Mouse (Mus musculus): ENCODE results near the gene Fbxo21. TPM values are rescaled to one million over a fixed set of nuclear protein-coding genes. Genes with fewer than 3 reads are reported as not detected.

Gene Fbxo21
- polyA plus RNA-seq, 1 experiment = 90.4 TPM

DNA sequence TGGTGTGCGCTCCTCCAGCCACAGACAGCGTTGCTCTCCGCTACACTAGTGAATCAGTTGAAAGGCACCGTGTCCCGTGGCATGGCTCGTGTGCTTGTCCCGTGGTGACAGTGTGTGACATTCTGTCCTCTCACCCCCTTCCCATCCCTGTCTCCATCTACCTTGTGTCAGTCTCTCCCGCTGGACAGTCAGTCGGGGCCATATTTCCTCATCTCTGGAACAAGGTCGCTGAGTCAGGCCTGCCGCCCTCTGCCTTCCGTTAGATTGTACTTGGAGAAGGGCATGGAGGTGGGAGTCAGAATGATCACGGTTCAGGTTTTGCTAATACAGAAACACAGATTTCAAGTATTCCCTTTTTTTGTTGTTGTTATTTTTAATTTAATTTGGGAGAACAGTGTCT is 31.8 kb downstream of the Fbxo21 start:
- peaks cover 4% of the 10 kb centered on the region; the same call in 1 of the 2 replicates for H3K4me1 ChIP-seq (ENCODE audit: control insufficient read depth, insufficient read depth, low read length)
- H3K4me3 ChIP-seq (ENCODE audit: insufficient read depth, low read length) = no peak overlapping the region
- TF ChIP-seq CTCF (IDR thresholded peaks at IDR 0.05; ENCODE audit: extremely low read depth, insufficient read depth, low read length) (no peak), POLR2A (IDR thresholded peaks at IDR 0.05; ENCODE audit: extremely low read depth, insufficient read depth, low read length) (no peak)
- H3K27ac ChIP-seq (ENCODE audit: insufficient read depth, low read length) = no peak overlapping the region

DNA sequence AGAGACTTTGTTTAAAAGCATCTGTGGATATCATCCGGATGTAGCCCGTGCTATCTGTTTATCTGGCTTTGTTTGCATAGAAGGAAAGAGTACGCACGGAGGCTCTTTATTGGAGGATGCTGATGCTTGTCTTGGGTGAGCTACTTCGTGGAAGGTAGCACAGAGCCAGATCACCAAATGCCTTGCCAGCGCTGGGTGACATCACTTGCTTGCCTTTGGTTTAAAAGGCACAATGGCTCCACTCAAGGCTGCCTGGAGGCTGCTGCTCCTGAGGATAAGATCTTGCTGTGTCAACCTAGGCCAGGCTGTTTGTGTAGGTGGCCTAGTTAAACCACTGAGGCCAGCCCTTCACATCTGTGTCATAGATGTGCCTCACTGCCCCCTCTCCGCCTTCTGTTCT is 34.3 kb downstream of the Fbxo21 start:
- no peak for TF ChIP-seq POLR2A (IDR thresholded peaks at IDR 0.05; ENCODE audit: extremely low read depth, insufficient read depth, low read length)
- no peak for TF ChIP-seq CTCF (IDR thresholded peaks at IDR 0.05; ENCODE audit: extremely low read depth, insufficient read depth, low read length)
- Histone ChIP-seq H3K4me3 (ENCODE audit: insufficient read depth, low read length) (no peak overlapping the region), H3K27ac (ENCODE audit: insufficient read depth, low read length) (no peak overlapping the region), H3K4me1 (ENCODE audit: control insufficient read depth, insufficient read depth, low read length) (peaks cover 4% of the 10 kb centered on the region; the same call in 1 of the 2 replicates)

DNA sequence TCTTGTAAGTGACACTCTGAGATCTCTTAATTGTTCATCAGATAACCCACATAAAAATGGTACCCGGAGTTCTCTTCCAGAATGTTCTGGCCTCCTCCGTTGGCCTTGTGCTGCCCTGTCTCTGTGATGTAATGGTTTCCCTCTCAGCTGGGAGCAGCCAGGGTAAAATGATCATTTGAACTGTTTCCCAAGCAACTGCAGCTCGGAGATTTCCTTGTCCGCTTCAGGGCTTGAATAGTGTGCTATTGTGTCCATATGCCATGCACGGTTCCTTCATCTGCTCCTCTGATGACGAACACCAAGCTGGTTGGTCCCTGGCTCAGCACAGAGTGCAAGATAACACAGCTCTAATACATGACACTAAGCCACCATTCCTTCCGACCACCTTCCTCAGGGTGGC is 35.3 kb downstream of the Fbxo21 start:
- Histone ChIP-seq H3K4me1 (ENCODE audit: control insufficient read depth, insufficient read depth, low read length) (peaks cover 4% of the 10 kb centered on the region; the same call in 1 of the 2 replicates), H3K27ac (ENCODE audit: insufficient read depth, low read length) (no peak overlapping the region), H3K4me3 (ENCODE audit: insufficient read depth, low read length) (no peak overlapping the region)
- no peak for TF ChIP-seq POLR2A (IDR thresholded peaks at IDR 0.05; ENCODE audit: extremely low read depth, insufficient read depth, low read length)
- TF ChIP-seq CTCF (IDR thresholded peaks at IDR 0.05; ENCODE audit: extremely low read depth, insufficient read depth, low read length) = no peak

DNA sequence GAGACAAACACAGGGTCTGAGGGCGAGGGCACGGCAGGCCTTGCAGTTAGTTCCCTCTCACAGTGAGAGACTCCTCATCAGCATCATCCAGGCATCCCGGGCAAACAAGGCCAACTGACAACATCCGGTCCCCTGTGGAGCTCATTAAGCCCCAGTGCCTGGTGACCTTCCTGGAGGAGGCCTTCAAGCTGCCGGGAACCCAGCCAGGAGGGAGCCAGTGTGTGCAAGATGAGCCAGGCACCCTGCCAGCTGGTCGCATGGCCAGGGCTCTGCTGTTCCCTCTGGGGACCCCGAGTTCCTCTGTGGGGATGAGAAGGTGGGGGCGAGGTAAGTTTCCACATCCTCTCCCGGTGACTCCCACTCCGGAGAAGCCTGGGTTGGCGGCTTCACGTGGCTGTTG is 38.5 kb downstream of the Fbxo21 start:
- Histone ChIP-seq H3K4me3 (ENCODE audit: insufficient read depth, low read length) (no peak overlapping the region), H3K27ac (ENCODE audit: insufficient read depth, low read length) (no peak overlapping the region), H3K4me1 (ENCODE audit: control insufficient read depth, insufficient read depth, low read length) (peaks cover 4% of the 10 kb centered on the region; the same call in 1 of the 2 replicates)
- TF ChIP-seq CTCF (IDR thresholded peaks at IDR 0.05; ENCODE audit: extremely low read depth, insufficient read depth, low read length) = no peak
- no peak for TF ChIP-seq POLR2A (IDR thresholded peaks at IDR 0.05; ENCODE audit: extremely low read depth, insufficient read depth, low read length)

DNA sequence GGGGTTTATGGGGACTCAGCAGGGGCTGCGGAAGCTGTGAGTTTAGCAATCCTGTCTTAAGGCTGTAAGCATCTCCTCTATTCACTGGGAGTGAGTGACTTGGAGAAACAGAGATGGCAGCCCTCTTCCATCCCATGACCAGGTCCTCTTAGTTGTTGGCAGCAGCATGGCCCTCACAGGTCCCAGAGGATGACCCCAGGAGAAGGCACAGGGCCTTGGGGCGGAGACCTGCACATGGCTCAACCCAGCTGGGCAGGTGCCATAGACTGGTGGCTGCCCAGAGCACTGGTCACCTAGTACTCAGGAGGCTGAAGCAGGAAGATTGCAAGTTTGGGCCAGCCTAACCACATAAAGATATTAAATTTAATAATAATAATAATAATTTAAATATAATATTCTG is 39.1 kb downstream of the Fbxo21 start:
- Histone ChIP-seq H3K4me1 (ENCODE audit: control insufficient read depth, insufficient read depth, low read length) (peaks cover 4% of the 10 kb centered on the region; the same call in 1 of the 2 replicates), H3K4me3 (ENCODE audit: insufficient read depth, low read length) (no peak overlapping the region), H3K27ac (ENCODE audit: insufficient read depth, low read length) (no peak overlapping the region)
- no peak for TF ChIP-seq POLR2A (IDR thresholded peaks at IDR 0.05; ENCODE audit: extremely low read depth, insufficient read depth, low read length)
- no peak for TF ChIP-seq CTCF (IDR thresholded peaks at IDR 0.05; ENCODE audit: extremely low read depth, insufficient read depth, low read length)

DNA sequence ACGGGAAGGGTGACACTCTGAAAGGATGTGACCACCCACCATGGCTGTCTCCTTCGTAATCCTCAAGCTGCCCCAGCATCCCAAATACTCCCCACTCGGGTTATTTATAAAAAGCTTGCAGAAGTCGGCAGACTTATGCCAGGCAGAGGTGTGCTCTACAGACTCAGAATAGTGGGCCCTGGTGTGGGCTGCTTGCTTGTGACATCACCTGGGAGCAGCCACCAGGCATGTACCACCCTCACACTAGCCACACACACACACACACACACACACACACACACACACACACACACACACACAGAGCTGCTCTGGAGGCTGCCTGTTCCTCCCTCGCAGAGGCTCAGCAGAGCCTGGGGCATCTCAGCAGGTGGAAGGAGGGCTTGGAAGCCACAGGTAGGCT is 41.0 kb downstream of the Fbxo21 start:
- no peak for TF ChIP-seq CTCF (IDR thresholded peaks at IDR 0.05; ENCODE audit: extremely low read depth, insufficient read depth, low read length)
- TF ChIP-seq POLR2A (IDR thresholded peaks at IDR 0.05; ENCODE audit: extremely low read depth, insufficient read depth, low read length) = no peak
- peaks cover 2% of the 10 kb centered on the region; the same call in 1 of the 2 replicates for H3K4me1 ChIP-seq (ENCODE audit: control insufficient read depth, insufficient read depth, low read length)
- H3K4me3 ChIP-seq (ENCODE audit: insufficient read depth, low read length) = no peak overlapping the region
- H3K27ac ChIP-seq (ENCODE audit: insufficient read depth, low read length) = no peak overlapping the region

DNA sequence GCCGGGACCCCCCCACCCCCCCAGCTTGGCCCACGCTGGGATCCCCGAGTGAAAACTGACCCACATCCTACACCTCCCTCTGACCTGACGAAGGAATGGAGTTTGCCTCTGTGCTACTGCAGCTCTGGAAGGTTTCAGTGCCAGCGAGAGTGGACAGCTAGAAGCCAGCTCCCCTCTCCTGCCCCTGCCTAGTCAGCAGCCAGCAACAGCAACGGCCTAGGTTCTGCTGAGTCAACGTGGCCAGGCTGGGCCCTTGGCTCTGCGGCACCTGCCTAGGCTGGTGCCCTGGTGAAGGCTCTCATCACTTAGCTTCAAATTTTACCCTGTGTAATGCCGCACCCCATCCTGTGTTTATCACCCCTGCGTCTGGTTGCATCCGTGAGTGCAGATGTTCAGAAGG is 43.4 kb downstream of the Fbxo21 start:
- TF ChIP-seq CTCF (IDR thresholded peaks at IDR 0.05; ENCODE audit: extremely low read depth, insufficient read depth, low read length) (no peak), POLR2A (IDR thresholded peaks at IDR 0.05; ENCODE audit: extremely low read depth, insufficient read depth, low read length) (no peak)
- Histone ChIP-seq H3K27ac (ENCODE audit: insufficient read depth, low read length) (no peak overlapping the region), H3K4me3 (ENCODE audit: insufficient read depth, low read length) (no peak overlapping the region), H3K4me1 (ENCODE audit: control insufficient read depth, insufficient read depth, low read length) (peaks cover 2% of the 10 kb centered on the region; the same call in 1 of the 2 replicates)

DNA sequence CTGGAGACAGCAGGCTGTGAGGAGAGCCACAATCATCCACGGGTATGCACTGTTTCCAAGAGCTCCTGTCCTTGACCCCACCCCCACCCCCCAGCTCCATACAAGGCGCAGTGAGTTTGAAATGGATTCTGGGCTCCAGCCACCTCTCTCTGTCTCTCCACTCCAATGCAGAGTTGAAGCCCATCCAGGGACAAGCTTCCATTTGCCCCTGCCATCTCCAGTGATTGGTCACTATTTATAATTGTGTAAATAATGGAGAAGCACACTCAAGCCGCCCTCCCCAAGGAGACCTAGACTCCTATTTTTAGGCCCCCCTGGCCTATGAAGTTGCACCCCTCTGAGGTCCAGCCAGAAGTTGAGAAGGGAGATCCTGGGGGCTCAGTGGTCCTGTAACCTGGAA is 46.5 kb downstream of the Fbxo21 start:
- Histone ChIP-seq H3K4me1 (ENCODE audit: control insufficient read depth, insufficient read depth, low read length) (no peaks in the 10 kb centered on the region), H3K27ac (ENCODE audit: insufficient read depth, low read length) (no peak overlapping the region), H3K4me3 (ENCODE audit: insufficient read depth, low read length) (no peak overlapping the region)
- TF ChIP-seq CTCF (IDR thresholded peaks at IDR 0.05; ENCODE audit: extremely low read depth, insufficient read depth, low read length) = no peak
- no peak for TF ChIP-seq POLR2A (IDR thresholded peaks at IDR 0.05; ENCODE audit: extremely low read depth, insufficient read depth, low read length)

DNA sequence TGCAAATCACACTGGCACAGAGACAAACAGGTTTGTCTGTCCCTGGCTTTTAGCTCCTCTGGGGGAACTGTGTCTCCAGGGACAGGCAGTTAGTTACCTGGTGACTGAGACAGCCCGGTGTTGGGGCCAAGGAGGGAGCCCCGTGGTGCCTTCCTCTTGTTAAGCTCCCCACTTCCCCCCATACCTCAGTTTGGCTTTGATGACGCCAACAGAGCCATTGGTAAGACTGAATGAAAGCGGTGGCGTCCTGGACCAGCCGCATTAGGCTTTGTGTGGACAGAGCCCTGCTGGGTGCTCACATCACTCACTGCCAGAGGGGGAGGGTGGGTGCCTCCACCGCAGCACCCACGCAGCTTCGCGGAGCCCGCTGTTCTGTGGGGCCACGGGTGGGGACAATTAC is 49.4 kb downstream of the Fbxo21 start:
- H3K27ac ChIP-seq (ENCODE audit: insufficient read depth, low read length) = no peak overlapping the region
- H3K4me1 ChIP-seq (ENCODE audit: control insufficient read depth, insufficient read depth, low read length) = peaks cover 2% of the 10 kb centered on the region; the same call in 1 of the 2 replicates
- no peak for TF ChIP-seq CTCF (IDR thresholded peaks at IDR 0.05; ENCODE audit: extremely low read depth, insufficient read depth, low read length)
- TF ChIP-seq POLR2A (IDR thresholded peaks at IDR 0.05; ENCODE audit: extremely low read depth, insufficient read depth, low read length) = no peak
- H3K4me3 ChIP-seq (ENCODE audit: insufficient read depth, low read length) = no peak overlapping the region

DNA sequence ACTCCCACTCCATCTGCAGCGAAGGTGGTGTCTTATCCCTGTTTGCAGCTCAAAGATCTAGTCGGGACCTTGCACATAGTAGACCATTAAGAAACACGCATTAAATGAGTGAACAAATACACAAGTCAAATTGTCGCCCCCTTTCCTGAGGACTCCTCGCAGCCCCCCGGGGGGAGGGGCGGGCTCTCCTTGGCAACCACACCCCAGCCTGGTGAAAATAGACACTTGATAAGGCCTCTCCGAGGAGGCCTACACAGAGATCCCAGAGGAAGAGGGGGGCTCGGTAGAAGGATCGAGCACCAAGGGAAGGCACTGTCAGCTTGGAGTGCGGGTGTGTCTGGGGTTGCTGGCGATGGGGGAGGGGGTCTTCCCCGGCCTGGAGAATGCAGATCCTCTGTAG is 49.8 kb downstream of the Fbxo21 start:
- no peak overlapping the region for H3K4me3 ChIP-seq (ENCODE audit: insufficient read depth, low read length)
- peaks cover 2% of the 10 kb centered on the region; the same call in 1 of the 2 replicates for H3K4me1 ChIP-seq (ENCODE audit: control insufficient read depth, insufficient read depth, low read length)
- TF ChIP-seq CTCF (IDR thresholded peaks at IDR 0.05; ENCODE audit: extremely low read depth, insufficient read depth, low read length) (no peak), POLR2A (IDR thresholded peaks at IDR 0.05; ENCODE audit: extremely low read depth, insufficient read depth, low read length) (no peak)
- no peak overlapping the region for H3K27ac ChIP-seq (ENCODE audit: insufficient read depth, low read length)

Measured in cortical plate, adult 2 months (tissue).